8 mouse cellular contexts compared by ENCODE assay signal in genomic region chr2:118730622-118730915, GRCm38 (mm10). TPM values are rescaled to one million over a fixed set of nuclear protein-coding genes. Genes with fewer than 3 reads are reported as not detected.
DNase-seq lines count a peak whose midpoint lies in the region; ATAC-seq and TF ChIP-seq lines count a peak whose summit lies in the region.

No protein-coding gene starts in this region.

- no peaks in the 10 kb centered on the region for H3K9me3 ChIP-seq in G1E (replicated peaks)
- no peaks in the 10 kb centered on the region for H3K9me3 ChIP-seq in megakaryocyte, embryonic 14.5 days

- peak; percentile 70 to 77 for DNase-seq in cerebellum, postnatal 10 days
- DNase-seq in cerebellum, adult 9-10 months, result no peak
- DNase-seq in G1E (ENCODE audit: low spot score), result peak; percentile 27
- DNase-seq in embryo, embryonic 9.5 days (ENCODE audit: extremely low spot score), result peak; percentile 47
- peak; percentile 43 for DNase-seq in heart, postnatal 25 days (ENCODE audit: low spot score)
- DNase-seq in layer of hippocampus, postnatal 10 days (ENCODE audit: low spot score in 2 of 2), result peak; percentile 83 to 88
- DNase-seq in splenic B cell, adult 2 months (ENCODE audit: low read depth, low spot score), result peak; percentile 74

- 0 out of 2 replicates have a peak, but pooled peaks have one; percentile 28 for ATAC-seq in G1E (ENCODE audit: extremely low read depth, insufficient number of reproducible peaks, low FRiP score, poor library complexity, severe bottlenecking)

- H3K4me3 ChIP-seq in G1E (ENCODE audit: low read depth, low read length), result no peak overlapping the region
- peak overlapping the region; percentile 81 for H3K4me3 ChIP-seq in megakaryocyte, embryonic 14.5 days (replicated peaks)

- intact Hi-C loops in heart, postnatal 25 days (cut with DNase I), result loop anchor here (1.0 kb wide), 1 partner anchor 92 kb away; no protein-coding TSS in a partner anchor

- TF ChIP-seq CTCF in G1E (IDR thresholded peaks at IDR 0.05; ENCODE audit: low read depth, low read length), result 0 out of 2 replicates have a peak, but pooled peaks have one; percentile 10

- H3K36me3 ChIP-seq in G1E (replicated peaks), result no peaks in the 10 kb centered on the region
- H3K36me3 ChIP-seq in megakaryocyte, embryonic 14.5 days (replicated peaks; ENCODE audit: low read length), result peaks cover 13% of the 10 kb centered on the region
- H3K36me3 ChIP-seq in splenic B cell, adult 2 months (ENCODE audit: control insufficient read depth, insufficient read depth, low read length, poor library complexity, severe bottlenecking), result no peaks in the 10 kb centered on the region

- H3K27me3 ChIP-seq in G1E (ENCODE audit: insufficient read depth, low read length), result peaks cover 58% of the 10 kb centered on the region
- peaks cover 2% of the 10 kb centered on the region for H3K27me3 ChIP-seq in megakaryocyte, embryonic 14.5 days (replicated peaks)
- H3K27me3 ChIP-seq in splenic B cell, adult 2 months (ENCODE audit: control insufficient read depth, insufficient read depth, low read length, poor library complexity, severe bottlenecking), result no peaks in the 10 kb centered on the region

- peaks cover 2% of the 10 kb centered on the region; the same call in 1 of the 2 replicates for H3K4me1 ChIP-seq in G1E (ENCODE audit: insufficient read depth, low read depth, low read length)
- H3K4me1 ChIP-seq in megakaryocyte, embryonic 14.5 days, result peaks cover 64% of the 10 kb centered on the region

RNA-seq across cellular contexts. Expression of gene Plcb2, which starts 2.3 kb away (rescaled TPM):
- total RNA-seq in G1E (2014; fragmentation: Nextera tagmentation) (25.6 and 30.6 TPM in 2 replicates), G1E (2017) (7.3 and 8.5 TPM in 2 replicates)
- polyA plus RNA-seq in G1E (2012), result 4.5 and 5.4 TPM in 2 replicates
- total RNA-seq in heart, postnatal 25 days (2021), result 1 to 10 TPM; 1.9 to 2.8 TPM
- 1 to 10 TPM; 2.1 to 2.9 TPM for total RNA-seq in layer of hippocampus, postnatal 10 days (2021)
- 14.4 and 25.8 TPM in 2 replicates for polyA plus RNA-seq in megakaryocyte, embryonic 14.5 days (2012; ENCODE audit: insufficient read depth, low replicate concordance)

RNA-seq across cellular contexts. Expression of gene Inafm2, which starts 15.0 kb away (rescaled TPM):
- total RNA-seq in G1E (2014; fragmentation: Nextera tagmentation) (24.8 and 26.5 TPM in 2 replicates), G1E (2017) (14.8 and 16.0 TPM in 2 replicates)
- polyA plus RNA-seq in G1E (2012), result 21.0 and 28.6 TPM in 2 replicates
- total RNA-seq in heart, postnatal 25 days (2021), result 10 to 100 TPM; 26.7 to 32.4 TPM
- total RNA-seq in layer of hippocampus, postnatal 10 days (2021), result 10 to 100 TPM; 31.7 to 33.4 TPM
- polyA plus RNA-seq in megakaryocyte, embryonic 14.5 days (2012; ENCODE audit: insufficient read depth, low replicate concordance), result 374 and 820 TPM in 2 replicates

RNA-seq across cellular contexts. Expression of gene Ankrd63, which starts 26.8 kb away (rescaled TPM):
- total RNA-seq in G1E (2014; fragmentation: Nextera tagmentation) (0.15 TPM in 1 of 2 replicates, not detected in the other), G1E (2017) (under 0.01 and 0.05 TPM in 2 replicates)
- not detected in 2 replicates for polyA plus RNA-seq in G1E (2012)
- total RNA-seq in heart, postnatal 25 days (2021), result 1 to 10 TPM; 1.8 to 3.0 TPM
- 1 to 10 TPM; 3.0 to 3.8 TPM for total RNA-seq in layer of hippocampus, postnatal 10 days (2021)
- polyA plus RNA-seq in megakaryocyte, embryonic 14.5 days (2012; ENCODE audit: insufficient read depth, low replicate concordance), result 0.30 and 0.55 TPM in 2 replicates

RNA-seq across cellular contexts. Expression of gene Ccdc9b, which starts 31.9 kb away (rescaled TPM):
- not detected in 2 replicates for total RNA-seq in G1E (2014; fragmentation: Nextera tagmentation)
- total RNA-seq in G1E (2017), result 0.05 and 0.06 TPM in 2 replicates
- not detected in 2 replicates for polyA plus RNA-seq in G1E (2012)
- 10 to 100 TPM; 23.0 to 24.2 TPM for total RNA-seq in heart, postnatal 25 days (2021)
- 1 to 10 TPM; 2.4 to 2.6 TPM for total RNA-seq in layer of hippocampus, postnatal 10 days (2021)
- 0.57 TPM in 1 of 2 replicates, not detected in the other for polyA plus RNA-seq in megakaryocyte, embryonic 14.5 days (2012; ENCODE audit: insufficient read depth, low replicate concordance)

RNA-seq across cellular contexts. Expression of gene Phgr1, which starts 42.0 kb away (rescaled TPM):
- total RNA-seq in G1E (2014; fragmentation: Nextera tagmentation) (not detected in 2 replicates), G1E (2017) (not detected in 2 replicates)
- not detected in 2 replicates for polyA plus RNA-seq in G1E (2012)
- not detected for total RNA-seq in heart, postnatal 25 days (2021)
- not detected for total RNA-seq in layer of hippocampus, postnatal 10 days (2021)
- polyA plus RNA-seq in megakaryocyte, embryonic 14.5 days (2012; ENCODE audit: insufficient read depth, low replicate concordance), result 17.2 and 54.9 TPM in 2 replicates
